Mouse (Mus musculus): ENCODE results near the gene Gas2.
A peak's percentile ranks its signal among the peaks of the same experiment; 100 is the strongest.

Gene Gas2

DNA sequence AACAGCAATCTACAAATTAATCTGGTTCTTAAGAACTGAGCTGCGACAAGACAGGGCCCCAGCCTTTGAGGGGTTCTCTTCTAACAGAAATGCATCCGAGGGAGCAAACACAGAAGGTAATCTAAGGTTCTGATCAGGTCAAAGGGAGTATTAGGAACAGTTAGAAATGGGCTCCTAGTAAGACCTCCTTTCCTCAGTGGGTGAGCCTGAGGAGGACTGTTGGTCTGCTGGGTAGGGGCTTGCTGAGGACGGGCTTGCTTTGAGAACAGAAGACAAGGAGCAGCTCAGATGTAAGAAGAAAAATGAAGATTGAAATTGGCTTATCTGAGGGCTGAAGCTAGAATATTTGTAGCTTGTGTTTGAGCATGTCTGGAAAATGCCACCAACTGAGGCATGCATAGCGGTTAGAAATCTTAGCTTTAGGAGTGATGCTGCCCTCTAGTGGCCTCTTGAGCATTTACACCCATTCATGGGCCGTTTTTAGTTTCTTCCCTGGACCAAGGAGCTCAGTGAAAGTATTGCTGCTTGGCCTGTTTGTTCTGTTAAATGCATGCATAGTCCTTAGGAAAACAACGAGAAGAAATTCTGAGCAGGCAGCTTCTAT lies 110.5 kb downstream of the Gas2 start:
- peak; percentile 44 for DNase-seq

DNA sequence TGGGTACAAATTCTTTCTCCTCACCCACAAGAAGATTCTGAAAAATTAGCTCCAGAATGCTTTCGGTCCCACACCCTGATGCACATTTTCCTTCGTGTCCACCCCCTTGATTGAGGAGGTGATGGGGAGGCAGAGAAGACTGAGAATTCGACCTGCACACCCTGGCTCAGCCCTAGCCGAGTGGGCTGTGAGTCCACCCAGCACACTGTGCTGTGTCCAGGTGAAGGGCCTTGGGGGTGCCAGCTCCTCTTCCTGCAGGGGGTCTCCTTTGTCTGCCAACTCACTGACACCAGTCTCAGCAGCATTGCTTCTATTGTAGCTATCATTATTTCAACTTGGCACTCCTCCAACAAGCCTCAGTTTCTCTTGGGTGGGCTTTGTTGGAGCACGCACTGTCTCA lies 111.3 kb downstream of the Gas2 start:
- DNase-seq = no peak

GRCm38 (mm10) chr7:51973526-51973925 lies 111.7 kb downstream of the Gas2 start:
- DNase-seq = no peak

GRCm38 (mm10) chr7:51975181-51975580 lies 113.4 kb downstream of the Gas2 start:
- DNase-seq = no peak

DNA sequence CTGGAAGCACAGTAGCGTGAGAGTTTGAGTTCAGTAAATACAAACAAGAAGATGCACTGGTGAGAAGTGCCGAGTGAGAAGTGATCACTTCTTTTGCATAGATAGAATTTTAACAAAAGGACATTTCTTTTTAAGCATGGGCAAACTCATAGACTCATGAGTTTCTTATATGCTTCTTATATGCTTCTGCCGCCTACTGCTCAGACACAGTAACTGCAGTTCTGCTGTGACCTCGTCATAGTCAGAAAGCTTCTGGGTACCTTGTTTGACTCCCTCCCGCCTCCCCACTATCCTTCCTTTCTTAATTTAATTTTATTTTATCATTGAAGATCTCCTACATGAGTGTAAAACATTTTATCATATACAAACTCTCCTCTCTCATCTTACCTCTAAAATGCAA lies 117.5 kb downstream of the Gas2 start:
- DNase-seq = peak; percentile 4

- DNase-seq = no peak
Measured at GRCm38 (mm10) chr7:51982303-51982702, 120.5 kb downstream of the Gas2 start.

GRCm38 (mm10) chr7:51985763-51986162 lies 123.9 kb downstream of the Gas2 start:
- no peak for DNase-seq

GRCm38 (mm10) chr7:51986909-51987308 lies 125.1 kb downstream of the Gas2 start:
- DNase-seq = no peak

GRCm38 (mm10) chr7:51991020-51991419 lies 129.2 kb downstream of the Gas2 start:
- no peak for DNase-seq

DNA sequence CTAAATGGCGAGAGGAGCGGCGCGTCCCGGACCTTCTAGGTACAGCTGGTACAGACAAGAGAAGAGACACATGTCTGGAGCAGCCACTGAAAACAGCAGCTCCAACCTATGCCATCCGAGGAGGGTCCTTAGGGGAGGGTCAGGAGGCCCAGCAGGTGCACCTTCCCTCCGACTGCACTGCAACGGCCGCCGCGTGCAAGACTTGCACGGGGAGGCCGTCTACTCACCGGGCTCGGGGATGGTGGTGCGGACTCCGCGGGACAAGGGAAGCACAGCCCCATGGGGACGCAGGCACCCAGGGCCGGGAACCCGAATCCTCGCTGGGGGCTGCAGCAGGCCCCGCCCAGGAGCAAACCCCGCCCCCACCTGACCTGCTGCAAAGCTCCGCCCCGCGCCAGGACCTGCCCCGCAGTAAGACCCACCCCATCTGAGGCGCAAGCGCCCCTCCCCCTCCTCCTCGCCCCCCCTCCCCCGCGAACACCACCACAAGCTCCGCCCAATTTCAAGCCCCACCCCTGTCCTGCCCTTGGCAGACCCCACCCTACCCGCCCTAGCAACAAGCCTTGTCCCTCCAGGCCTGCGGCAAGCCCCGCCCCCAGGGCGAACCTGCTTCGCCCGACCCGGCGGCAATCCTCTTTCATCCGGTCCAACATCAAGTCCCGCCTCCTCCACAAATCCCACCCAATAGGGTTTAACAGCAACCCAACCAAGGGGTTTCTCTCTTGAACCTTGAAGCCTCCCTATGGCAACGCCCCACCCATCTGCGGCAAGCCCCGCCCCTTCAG lies 143.9 kb downstream of the Gas2 start, which contains the start of gene Svip:
TSS of gene Svip (minus strand) at position 508 of the 785 bp plus-strand sequence.
- peak; percentile 84 for DNase-seq

- DNase-seq = no peak
Measured at GRCm38 (mm10) chr7:52006296-52006630, 144.4 kb downstream of the Gas2 start.

DNA sequence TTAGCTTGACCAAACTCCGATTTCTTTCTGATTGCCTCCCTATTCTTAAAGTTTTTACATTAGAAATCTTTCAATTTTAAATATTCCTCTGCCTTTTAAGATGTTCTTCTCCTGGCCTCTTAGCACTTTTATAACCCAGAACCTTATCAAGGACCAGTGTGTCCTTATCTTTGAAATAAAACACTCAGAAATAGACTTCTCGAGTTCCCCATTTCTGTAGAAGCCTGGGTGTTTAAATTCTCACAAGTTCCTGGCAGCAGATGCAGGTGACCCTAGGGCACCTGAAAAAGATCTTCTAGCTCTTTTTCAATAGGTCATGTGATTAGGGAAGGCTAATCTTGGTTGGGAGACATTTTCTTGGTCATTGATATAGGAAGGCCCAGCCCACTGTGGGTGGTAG lies 145.3 kb downstream of the Gas2 start:
- no peak for DNase-seq

- no peak for DNase-seq
Measured at GRCm38 (mm10) chr7:52013457-52013856, 151.6 kb downstream of the Gas2 start.

- no peak for DNase-seq
Measured at GRCm38 (mm10) chr7:52015180-52015579, 153.4 kb downstream of the Gas2 start.

DNA sequence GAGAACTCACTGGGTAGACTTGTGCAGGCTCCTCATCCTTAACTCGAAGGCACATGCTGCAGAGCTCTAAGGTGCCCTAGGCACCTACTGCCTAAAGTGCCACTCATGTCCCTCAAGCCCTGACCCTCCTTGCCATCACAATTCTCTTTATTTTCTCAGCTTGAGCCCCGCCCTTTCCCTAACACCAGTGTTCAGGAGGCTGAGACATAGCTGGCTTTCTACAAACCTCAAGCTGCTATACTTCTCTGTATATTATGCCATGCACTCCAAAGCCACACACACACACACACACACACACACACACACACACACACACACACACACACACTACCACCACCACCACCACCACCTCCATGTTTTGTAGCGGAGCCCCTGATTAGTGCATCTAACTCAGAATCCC lies 153.8 kb downstream of the Gas2 start, which contains the start of gene 1700015G11Rik:
TSS of gene 1700015G11Rik (minus strand) at position 101 of the 400 bp plus-strand sequence.
- no peak for DNase-seq

DNA sequence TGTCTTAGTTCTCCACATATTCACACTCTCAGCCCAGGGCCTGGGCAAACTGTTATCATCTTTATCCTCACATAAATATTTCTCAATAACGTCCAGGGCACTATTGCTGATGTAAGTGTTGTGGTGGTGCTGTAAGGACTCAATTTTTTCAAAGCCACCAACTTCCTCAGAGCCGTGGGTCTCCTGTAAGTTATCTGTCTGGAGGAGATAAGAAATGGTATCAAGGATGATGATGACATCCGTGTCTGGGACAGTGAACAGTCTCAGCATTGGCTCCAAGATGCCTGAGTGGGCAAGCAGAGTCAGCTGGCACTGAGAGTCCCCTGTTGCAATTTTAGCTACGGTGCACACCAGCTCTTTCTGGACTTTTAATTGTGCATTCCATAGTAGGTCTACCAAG lies 160.2 kb downstream of the Gas2 start:
- no peak for DNase-seq

DNA sequence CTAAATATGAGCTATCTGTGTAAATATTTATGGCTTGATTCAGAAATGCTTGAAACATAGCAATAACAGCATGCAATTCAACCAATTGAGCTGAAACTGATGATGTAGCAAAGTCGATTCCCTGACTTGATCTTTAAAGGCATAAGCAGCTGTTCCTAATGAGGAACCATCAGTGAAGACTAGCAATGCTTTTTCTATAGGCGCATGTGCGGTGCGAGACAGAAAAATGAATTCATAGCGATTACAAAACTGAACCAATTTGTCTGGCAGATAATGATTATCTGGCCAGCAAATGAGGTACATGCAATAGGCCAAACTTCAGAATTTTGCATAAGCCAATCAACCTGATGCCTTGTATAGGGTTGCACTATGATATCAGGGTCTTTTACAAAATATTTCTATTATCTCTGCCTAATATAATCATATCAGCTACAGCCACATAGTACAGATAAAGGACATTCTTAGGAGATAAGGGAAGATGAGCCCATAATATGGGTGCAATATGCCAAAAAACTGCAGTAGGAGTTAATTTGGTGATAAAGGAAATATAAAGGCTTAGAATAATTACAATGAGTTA lies 162.3 kb downstream of the Gas2 start:
- no peak for DNase-seq

DNA sequence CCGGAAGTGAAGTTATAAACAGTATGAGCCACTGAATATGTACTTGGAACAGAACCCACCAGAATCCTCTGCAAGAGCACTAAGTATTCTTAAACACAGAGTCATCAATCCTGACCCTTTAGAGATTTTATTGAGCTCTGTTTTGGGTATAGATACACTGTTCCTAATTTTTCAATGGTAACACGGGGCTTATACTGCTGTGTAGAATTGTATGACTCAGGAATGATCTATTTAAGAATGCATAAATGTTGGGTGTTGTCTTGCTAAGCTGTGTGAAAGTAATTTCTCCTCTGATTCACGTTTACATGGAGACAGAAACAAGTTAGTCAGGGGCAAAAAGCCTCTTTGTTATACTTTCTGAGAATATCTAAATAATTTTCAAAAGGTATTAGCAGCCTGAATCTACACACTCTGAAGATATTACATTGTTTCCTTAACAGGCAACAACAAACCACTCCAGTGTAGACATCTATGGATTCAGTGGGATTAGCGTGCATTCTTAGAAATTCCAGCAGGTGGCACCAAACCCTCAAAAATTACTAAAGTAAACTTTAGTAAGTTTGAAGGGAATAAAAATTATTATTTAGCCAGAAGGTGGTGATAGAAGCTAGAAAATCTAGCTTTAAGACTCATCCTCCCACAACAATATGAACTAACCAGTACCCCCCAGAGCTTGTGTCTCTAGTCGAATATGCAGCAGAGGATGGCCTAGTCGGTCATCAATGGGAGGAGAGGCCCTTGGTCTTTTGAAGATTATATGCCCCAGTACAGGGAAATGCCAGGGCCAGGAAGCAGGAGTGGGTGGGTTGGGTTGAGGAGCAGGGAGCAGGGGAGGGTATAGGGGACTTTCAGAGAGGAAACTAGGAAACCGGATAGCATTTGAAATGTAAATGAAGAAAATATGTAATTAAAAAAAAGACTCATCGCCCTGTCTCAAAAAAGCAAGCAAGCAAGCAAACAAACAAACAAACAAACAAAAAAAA lies 176.1 kb downstream of the Gas2 start:
- DNase-seq = peak; percentile 13
